Mouse (Mus musculus) forebrain, embryonic 16.5 days (tissue): ENCODE measurements around the gene Cda. TPM values are rescaled to one million over a fixed set of nuclear protein-coding genes. Genes with fewer than 3 reads are reported as not detected.

Experiments used
- ATAC-seq: fragments of 200-750 bp; cut with Nextera tagmentation; 2 replicates; pipeline ENCODE4 v1.8.0; 2017; ENCODE audit warnings: mild to moderate bottlenecking, moderate library complexity
- H3K27ac ChIP-seq: fragments of 300-500 bp; sonication (generic); 2 replicates; pipeline ENCODE4 v1.5.1; 2014; ENCODE audit warnings: low read length, control low read depth
- H3K27me3 ChIP-seq: fragments of 300-500 bp; sonication (generic); replicated peaks from 2 replicates; pipeline ENCODE4 v1.6.1; 2014; ENCODE audit warnings: low read length; ENCODE audit not compliant: control insufficient read depth, insufficient read depth
- H3K36me3 ChIP-seq: fragments of 300-500 bp; sonication (generic); 2 replicates; pipeline ENCODE4 v1.6.1; 2014; ENCODE audit not compliant: control insufficient read depth, insufficient read depth
- H3K4me1 ChIP-seq: fragments of 300-500 bp; sonication (generic); replicated peaks from 2 replicates; pipeline ENCODE4 v1.6.1; 2014; ENCODE audit warnings: low read length; ENCODE audit not compliant: control insufficient read depth, insufficient read depth
- H3K4me2 ChIP-seq: fragments of 300-500 bp; sonication (generic); 2 replicates; pipeline ENCODE4 v1.6.1; 2014; ENCODE audit warnings: mild to moderate bottlenecking, low read length, control low read depth
- H3K4me3 ChIP-seq: fragments of 300-500 bp; sonication (generic); replicated peaks from 2 replicates; pipeline ENCODE4 v1.5.1; 2014; ENCODE audit warnings: mild to moderate bottlenecking, low read length, control low read depth
- H3K9ac ChIP-seq: fragments of 300-500 bp; sonication (generic); replicated peaks from 2 replicates; pipeline ENCODE4 v1.6.1; 2014; ENCODE audit warnings: low read depth, low read length, control low read depth
- H3K9me3 ChIP-seq: fragments of 300-500 bp; sonication (generic); 2 replicates; pipeline ENCODE4 v1.6.1; 2016; ENCODE audit warnings: low read length; ENCODE audit not compliant: control insufficient read depth
- WGBS: fragments of 180-500 bp; shearing (Covaris S2); extraction: QIAGEN DNeasy Blood & Tissue Kit; methylation state at CpG from one replicate; pipeline ENCODE4 v1.1.7; 2014; 5-methylcytosine and 5-hydroxymethylcytosine counted together
- polyA plus RNA-seq: library from polyadenylated mRNA; unstranded; fragments of >200 nt; fragmentation: Nextera tagmentation; extraction: Ambion mirVana; gene quantifications from 2 replicates; pipeline ENCODE4 v1.2.1, GENCODE M21; 2015

The Cda gene
- polyA plus RNA-seq, 1 experiment from 2014 or later, result 1.0 TPM

- Histone ChIP-seq H3K9ac (no peak overlapping the region), H3K36me3 (peaks cover 29% of the 10 kb centered on the region), H3K27me3 (no peaks in the 10 kb centered on the region), H3K4me3 (no peak overlapping the region), H3K4me1 (peaks cover 23% of the 10 kb centered on the region), H3K27ac (no peak overlapping the region), H3K9me3 (no peaks in the 10 kb centered on the region), H3K4me2 (no peak overlapping the region)
- WGBS, result 96% methylated on average over 19 of the region's 19 CpGs
- no peak for ATAC-seq
Measured at GRCm38 (mm10) chr4:138310311-138310910, 57.4 kb downstream of the Cda start.

GRCm38 (mm10) chr4:138307739-138308138 lies 60.1 kb downstream of the Cda start:
- Histone ChIP-seq H3K4me3 (no peak overlapping the region), H3K27me3 (no peaks in the 10 kb centered on the region), H3K4me1 (peaks cover 32% of the 10 kb centered on the region), H3K4me2 (no peak overlapping the region), H3K36me3 (peaks cover 16% of the 10 kb centered on the region), H3K9me3 (no peaks in the 10 kb centered on the region), H3K9ac (no peak overlapping the region), H3K27ac (no peak overlapping the region)
- no peak for ATAC-seq
- 80% methylated on average over 12 of the region's 12 CpGs for WGBS

GRCm38 (mm10) chr4:138307025-138307424 lies 60.8 kb downstream of the Cda start:
- H3K4me3 ChIP-seq, result no peak overlapping the region
- H3K4me1 ChIP-seq, result peaks cover 32% of the 10 kb centered on the region
- H3K27me3 ChIP-seq, result no peaks in the 10 kb centered on the region
- H3K9me3 ChIP-seq, result no peaks in the 10 kb centered on the region
- H3K36me3 ChIP-seq, result peaks cover 12% of the 10 kb centered on the region
- 69% methylated on average over 3 of the region's 3 CpGs for WGBS
- H3K9ac ChIP-seq, result no peak overlapping the region
- no peak overlapping the region for H3K4me2 ChIP-seq
- ATAC-seq, result no peak
- no peak overlapping the region for H3K27ac ChIP-seq

GRCm38 (mm10) chr4:138304340-138305104 lies 63.3 kb downstream of the Cda start, which contains the start of gene Ddost:
Ddost (plus strand) TSS chr4:138304730.
- Histone ChIP-seq H3K9me3 (no peaks in the 10 kb centered on the region), H3K4me2 (peak within 1 kb of the TSS; percentile 79), H3K4me3 (peak within 1 kb of the TSS; percentile 81), H3K27ac (peak within 1 kb of the TSS; percentile 74), H3K4me1 (peaks cover 32% of the 10 kb centered on the region), H3K36me3 (peaks cover 6% of the 10 kb centered on the region; the same call in 1 of the 2 replicates), H3K27me3 (no peaks in the 10 kb centered on the region), H3K9ac (peak within 1 kb of the TSS; percentile 90)
- peak; percentile 98 for ATAC-seq
- WGBS, result under 1% methylated on average over 64 of the region's 64 CpGs

- Histone ChIP-seq H3K27me3 (no peaks in the 10 kb centered on the region), H3K36me3 (0 out of 2 replicates have a peak, but pooled peaks cover 4% of the 10 kb centered on the region), H3K9ac (peak overlapping the region; percentile 59), H3K4me3 (peak overlapping the region; percentile 81), H3K4me2 (peak overlapping the region; percentile 79), H3K27ac (no peak overlapping the region; the same call in 1 of the 2 replicates), H3K4me1 (peaks cover 32% of the 10 kb centered on the region), H3K9me3 (no peaks in the 10 kb centered on the region)
- no peak for ATAC-seq
- 14% methylated on average over 18 of the region's 18 CpGs for WGBS
Measured at GRCm38 (mm10) chr4:138303742-138304141, 64.0 kb downstream of the Cda start.

GRCm38 (mm10) chr4:138303011-138303410 lies 64.8 kb downstream of the Cda start:
- Histone ChIP-seq H3K27me3 (no peaks in the 10 kb centered on the region), H3K9ac (no peak overlapping the region), H3K4me2 (no peak overlapping the region), H3K36me3 (no peaks in the 10 kb centered on the region), H3K9me3 (no peaks in the 10 kb centered on the region), H3K4me1 (peaks cover 32% of the 10 kb centered on the region), H3K4me3 (no peak overlapping the region), H3K27ac (no peak overlapping the region)
- no peak for ATAC-seq
- WGBS, result 87% methylated on average over 3 of the region's 3 CpGs

GRCm38 (mm10) chr4:138301271-138301780 lies 66.5 kb downstream of the Cda start:
- Histone ChIP-seq H3K4me2 (no peak overlapping the region), H3K27me3 (no peaks in the 10 kb centered on the region), H3K9ac (no peak overlapping the region), H3K36me3 (no peaks in the 10 kb centered on the region), H3K4me3 (no peak overlapping the region), H3K9me3 (no peaks in the 10 kb centered on the region), H3K27ac (no peak overlapping the region), H3K4me1 (peaks cover 17% of the 10 kb centered on the region)
- WGBS, result 84% methylated on average over 10 of the region's 10 CpGs
- no peak for ATAC-seq

GRCm38 (mm10) chr4:138293949-138294550 lies 73.7 kb downstream of the Cda start:
- Histone ChIP-seq H3K27me3 (no peaks in the 10 kb centered on the region), H3K27ac (peak overlapping the region; percentile 69), H3K36me3 (no peaks in the 10 kb centered on the region), H3K4me2 (no peak overlapping the region), H3K9me3 (no peaks in the 10 kb centered on the region), H3K4me3 (no peak overlapping the region), H3K9ac (no peak overlapping the region), H3K4me1 (peaks cover 9% of the 10 kb centered on the region)
- WGBS, result 72% methylated on average over 9 of the region's 14 CpGs
- no peak for ATAC-seq
